Mouse (Mus musculus) embryonic stem cell, embryonic (primary cell): ENCODE data around the gene Lbp.

Experiments
- CTCF ChIA-PET, 4 experiments: fragments of 300-600 bp in 2 of 4; fragments of 350-600 bp in 2 of 4; sonication (Branson Sonifier 250); formaldehyde crosslinking; loops; one replicate each; lab custom pipeline; 2022; ENCODE audit warnings: inconsistent platforms in 2 of 4; lab: Charles Lee
- POLR2A ChIA-PET, 4 experiments: fragments of 300-600 bp in 2 of 4; fragments of 350-600 bp in 2 of 4; sonication (Branson Sonifier 250); formaldehyde crosslinking; loops; one replicate each; lab custom pipeline; 2022; ENCODE audit warnings: antibody characterized with exemption in 4 of 4, inconsistent platforms in 1 of 4; lab: Charles Lee

Lbp gene

DNA sequence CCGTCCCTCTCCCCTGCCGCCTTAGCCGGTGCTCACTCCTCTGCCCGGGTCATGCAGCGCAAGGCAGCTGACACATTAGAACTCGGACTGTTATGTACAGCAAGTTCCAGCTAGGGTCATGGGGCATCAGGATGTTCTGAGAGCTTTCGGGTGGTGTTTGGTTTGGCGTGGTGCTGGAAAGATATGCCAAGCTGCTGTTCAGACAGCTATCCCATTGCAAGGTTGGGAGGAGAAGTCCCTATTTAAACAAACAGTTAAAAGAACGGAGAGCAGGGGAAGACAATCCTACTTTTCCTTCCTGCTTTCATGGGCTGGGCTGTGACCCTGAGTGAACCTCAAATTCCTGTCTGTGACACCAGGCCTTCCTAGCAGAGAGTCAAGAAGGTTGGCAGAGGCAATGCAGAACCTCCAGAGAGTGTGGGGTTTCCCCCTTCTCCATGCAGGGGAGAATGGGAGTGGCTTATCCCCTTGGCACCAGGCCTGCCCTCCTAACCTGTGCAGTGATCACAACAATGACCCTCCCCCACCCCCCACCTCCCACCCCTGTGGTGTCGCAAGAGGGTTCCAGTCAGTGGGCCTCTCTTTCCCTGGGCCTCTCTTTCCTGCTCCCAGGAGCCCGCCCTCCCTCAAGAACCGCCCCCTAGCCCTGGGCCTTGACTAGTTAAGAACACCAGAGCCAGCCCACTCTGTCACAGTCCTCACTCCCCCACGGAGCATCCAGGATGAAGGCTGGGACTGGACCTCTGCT lies at the start of gene Lbp:
Gene Lbp, plus strand, starts transcription at position 546 of the 748 bp plus-strand sequence.
- ChIA-PET POLR2A (interaction anchor here in 3 of 4 experiments (0.6 to 1.0 kb wide), 3 partner anchors 10 to 143 kb away, joined by 3 to 4 read pairs (median 3); no protein-coding TSS in a partner anchor), CTCF (interaction anchor here (0.7 to 4.9 kb wide), 6 partner anchors 9 to 1770 kb away, joined by 3 to 39 read pairs (median 4); no protein-coding TSS in a partner anchor)

DNA sequence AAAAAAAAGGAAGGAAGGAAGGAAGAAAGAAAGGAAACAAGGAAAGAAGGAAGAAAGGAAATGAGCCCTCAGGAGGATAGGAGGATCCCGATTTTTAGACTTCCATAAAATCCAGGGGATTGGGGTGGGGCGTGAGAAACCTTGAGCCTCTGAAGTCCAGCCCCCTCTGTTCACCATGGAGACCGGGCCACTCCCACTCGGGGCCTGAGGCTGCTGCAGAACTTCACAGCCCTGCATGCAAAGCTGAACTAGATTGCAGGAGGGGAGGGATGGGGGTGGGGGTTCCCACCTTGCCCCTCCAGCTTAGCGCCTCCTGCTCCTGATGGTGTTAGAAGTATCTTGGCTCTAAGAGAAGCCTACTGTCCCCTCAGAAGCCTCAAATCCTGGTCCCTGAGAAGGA lies 49.4 kb upstream of the Lbp start:
- CTCF ChIA-PET = interaction anchor here in 3 of 4 experiments (0.7 to 1.6 kb wide), 5 partner anchors 28 to 183 kb away, joined by 3 to 4 read pairs (median 4); no protein-coding TSS in a partner anchor
- POLR2A ChIA-PET = interaction anchor here in 1 of 4 experiments (0.6 kb wide), 1 partner anchor 320 kb away, joined by 3 read pairs; no protein-coding TSS in a partner anchor

GRCm38 (mm10) chr2:158258005-158258418 lies 48.3 kb upstream of the Lbp start, which contains the start of gene Bpi:
Bpi (plus strand) TSS chr2:158258094.
- POLR2A ChIA-PET = no interaction called here
- CTCF ChIA-PET = interaction anchor here in 3 of 4 experiments (0.7 to 3.2 kb wide), 5 partner anchors 27 to 90 kb away, joined by 3 to 19 read pairs (median 5); no protein-coding TSS in a partner anchor

DNA sequence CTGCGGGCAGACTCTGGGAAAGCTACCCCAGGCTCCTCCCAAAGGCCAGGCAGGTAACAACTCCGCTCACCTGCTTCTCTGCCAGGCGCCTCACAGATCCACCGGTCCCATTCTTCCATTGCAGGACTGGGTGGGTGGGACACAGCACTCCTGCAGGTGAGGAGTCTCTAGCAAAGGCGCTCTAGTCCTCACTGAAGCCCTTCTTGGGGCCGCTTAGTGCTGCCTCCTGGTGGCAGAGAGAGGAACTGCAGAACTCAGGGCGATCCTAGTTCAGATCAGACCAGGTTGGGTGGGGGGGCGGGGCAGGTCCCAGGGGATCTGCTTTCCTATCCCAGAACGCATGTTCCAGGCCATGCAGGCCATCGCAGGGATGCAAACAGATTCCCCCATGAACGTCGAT lies 47.5 kb upstream of the Lbp start:
- CTCF ChIA-PET = interaction anchor here (0.6 to 3.2 kb wide), 44 partner anchors 12 to 1158 kb away, joined by 3 to 19 read pairs (median 4); partner anchors contain the start of gene D630003M21Rik (in 1 of the 4)
- POLR2A ChIA-PET = interaction anchor here in 2 of 4 experiments (0.6 to 1.9 kb wide), 7 partner anchors 11 to 406 kb away, joined by 3 to 5 read pairs (median 4); partner anchors contain the start of genes Rprd1b (in 1 of the 2) and Tti1 (in 1 of the 2)

GRCm38 (mm10) chr2:158259498-158259897 lies 46.8 kb upstream of the Lbp start:
- POLR2A ChIA-PET = interaction anchor here in 2 of 4 experiments (0.6 to 1.9 kb wide), 9 partner anchors 10 to 407 kb away, joined by 3 to 5 read pairs (median 3); partner anchors contain the start of genes Rprd1b (in 1 of the 2) and Tti1 (in 1 of the 2)
- CTCF ChIA-PET = interaction anchor here (0.6 to 3.2 kb wide), 39 partner anchors 13 to 815 kb away, joined by 3 to 19 read pairs (median 4); partner anchors contain the start of gene D630003M21Rik (in 1 of the 4)

DNA sequence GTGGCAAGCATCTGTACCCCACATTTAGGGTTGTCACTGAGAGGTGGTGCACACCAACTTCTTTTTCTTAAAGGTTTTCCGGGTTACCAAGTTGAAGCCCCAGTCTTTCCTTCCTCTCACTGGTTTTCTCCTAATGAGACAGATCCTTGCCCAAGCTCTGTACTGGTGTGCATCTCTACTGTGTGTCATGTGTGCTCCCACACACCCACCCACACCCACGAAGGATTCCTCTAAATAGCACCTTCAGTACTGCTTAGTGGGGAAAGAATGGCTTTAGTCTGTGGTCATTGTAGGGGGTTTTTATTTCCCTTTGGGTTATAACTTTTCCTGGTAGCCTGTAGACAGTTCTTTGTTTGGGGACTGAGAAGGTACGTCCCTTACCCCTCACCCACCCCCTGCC lies 41.4 kb upstream of the Lbp start:
- ChIA-PET CTCF (no interaction called here), POLR2A (interaction anchor here in 1 of 4 experiments (0.6 kb wide), 2 partner anchors 87 to 105 kb away, joined by 3 to 4 read pairs; no protein-coding TSS in a partner anchor)

DNA sequence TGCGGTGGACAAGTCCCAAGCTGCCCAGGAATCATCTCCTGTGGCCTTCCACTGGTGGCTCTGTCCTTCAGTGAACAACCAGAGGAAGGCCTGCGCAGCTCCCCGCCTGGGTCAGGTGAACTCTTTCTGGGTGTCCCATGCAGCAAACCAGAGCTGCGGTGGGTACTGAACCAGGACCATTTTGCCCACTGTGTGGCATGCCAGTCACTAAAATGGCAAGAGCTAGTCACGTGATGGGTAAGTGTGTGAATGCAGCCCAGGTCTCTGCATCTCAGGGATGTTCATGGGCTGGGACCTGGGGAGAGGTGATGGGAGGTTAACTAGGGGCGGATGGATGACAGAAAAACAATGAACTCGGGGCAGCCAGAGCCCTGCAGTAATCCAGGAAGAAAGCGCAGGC lies 36.3 kb upstream of the Lbp start:
- ChIA-PET CTCF (interaction anchor here in 1 of 4 experiments (1.1 kb wide), 1 partner anchor 70 kb away, joined by 3 read pairs; no protein-coding TSS in a partner anchor), POLR2A (interaction anchor here in 1 of 4 experiments (0.6 kb wide), 1 partner anchor 11 kb away, joined by 3 read pairs; no protein-coding TSS in a partner anchor)

GRCm38 (mm10) chr2:158273646-158274045 lies 32.6 kb upstream of the Lbp start:
- POLR2A ChIA-PET = interaction anchor here in 1 of 4 experiments (0.6 to 0.7 kb wide), 2 partner anchors 54 to 306 kb away, joined by 3 read pairs; no protein-coding TSS in a partner anchor
- CTCF ChIA-PET = interaction anchor here in 3 of 4 experiments (0.6 to 2.3 kb wide), 4 partner anchors 11 to 107 kb away, joined by 4 to 10 read pairs (median 6); no protein-coding TSS in a partner anchor

- ChIA-PET POLR2A (no interaction called here), CTCF (interaction anchor here (0.6 to 2.3 kb wide), 5 partner anchors 10 to 1468 kb away, joined by 3 to 10 read pairs (median 4); no protein-coding TSS in a partner anchor)
Observed at GRCm38 (mm10) chr2:158275349-158275748, 30.9 kb upstream of the Lbp start.

DNA sequence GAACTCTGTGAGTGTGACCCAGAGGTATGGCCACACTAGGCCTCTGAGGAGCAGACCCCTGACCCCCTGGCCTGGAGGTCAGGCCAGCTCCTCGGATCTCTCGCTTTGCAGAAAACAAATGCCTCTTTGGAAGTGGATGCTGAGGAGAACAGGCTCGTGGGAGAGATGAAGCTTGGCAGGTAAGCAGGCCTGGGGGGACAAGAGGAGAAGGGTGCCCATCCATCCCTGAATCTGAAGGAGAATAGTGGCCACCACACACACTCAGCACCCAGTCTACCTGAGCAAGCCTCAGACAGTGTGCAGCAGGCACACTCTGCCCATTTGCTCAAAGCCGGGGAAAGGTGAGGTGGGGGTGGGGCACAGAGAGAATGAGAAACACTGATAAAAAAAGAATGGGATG lies 30.5 kb upstream of the Lbp start:
- CTCF ChIA-PET = interaction anchor here in 3 of 4 experiments (0.6 to 2.3 kb wide), 4 partner anchors 9 to 1468 kb away, joined by 3 to 10 read pairs (median 4); no protein-coding TSS in a partner anchor
- POLR2A ChIA-PET = no interaction called here

- POLR2A ChIA-PET = interaction anchor here in 1 of 4 experiments (0.7 kb wide), 1 partner anchor 46 kb away, joined by 7 read pairs; no protein-coding TSS in a partner anchor
- CTCF ChIA-PET = no interaction called here
Observed at GRCm38 (mm10) chr2:158276451-158276850, 29.8 kb upstream of the Lbp start.

DNA sequence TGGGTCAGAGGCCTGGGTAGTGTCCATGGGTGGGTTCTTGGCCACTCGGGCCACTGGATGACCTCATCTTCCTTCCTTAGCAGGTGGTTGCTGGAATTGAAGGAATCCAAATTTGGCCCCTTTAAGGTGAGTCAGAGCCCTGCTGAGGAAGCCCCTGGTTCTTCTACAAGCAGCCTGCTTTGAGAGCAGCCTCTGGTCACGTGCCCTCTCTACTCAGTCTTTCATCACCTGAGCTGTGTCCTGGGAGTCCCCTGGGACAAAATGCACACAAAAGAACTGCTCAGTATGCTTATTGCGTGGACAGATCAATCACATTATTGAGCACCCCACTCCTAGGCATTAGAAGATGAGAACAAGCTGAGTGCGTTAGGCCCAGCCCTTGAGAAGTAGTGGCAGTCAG lies 29.4 kb upstream of the Lbp start:
- CTCF ChIA-PET = no interaction called here
- POLR2A ChIA-PET = interaction anchor here in 1 of 4 experiments (0.7 kb wide), 1 partner anchor 46 kb away, joined by 7 read pairs; no protein-coding TSS in a partner anchor

DNA sequence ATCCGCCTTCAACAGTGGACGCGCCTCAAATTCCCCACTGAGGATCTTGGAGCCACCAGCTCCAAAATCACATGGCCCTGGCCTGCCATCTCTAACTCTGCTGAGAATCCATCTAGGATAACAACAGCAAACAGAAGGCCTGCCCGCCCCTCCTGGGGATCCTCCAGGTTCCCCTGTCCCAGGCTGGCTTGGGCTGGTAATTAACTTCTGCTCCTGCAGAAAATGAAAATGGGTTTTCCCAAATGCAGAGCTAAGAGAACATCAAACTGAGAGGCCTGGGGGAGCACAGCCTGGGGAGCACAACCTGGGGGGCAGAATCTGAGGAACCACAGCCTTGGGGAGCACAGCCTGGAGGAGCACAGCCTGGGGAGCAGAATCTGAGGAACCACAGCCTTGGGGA lies 26.6 kb upstream of the Lbp start:
- CTCF ChIA-PET = interaction anchor here in 3 of 4 experiments (0.8 to 1.0 kb wide), 3 partner anchors 36 to 373 kb away, joined by 3 to 4 read pairs (median 3); no protein-coding TSS in a partner anchor

DNA sequence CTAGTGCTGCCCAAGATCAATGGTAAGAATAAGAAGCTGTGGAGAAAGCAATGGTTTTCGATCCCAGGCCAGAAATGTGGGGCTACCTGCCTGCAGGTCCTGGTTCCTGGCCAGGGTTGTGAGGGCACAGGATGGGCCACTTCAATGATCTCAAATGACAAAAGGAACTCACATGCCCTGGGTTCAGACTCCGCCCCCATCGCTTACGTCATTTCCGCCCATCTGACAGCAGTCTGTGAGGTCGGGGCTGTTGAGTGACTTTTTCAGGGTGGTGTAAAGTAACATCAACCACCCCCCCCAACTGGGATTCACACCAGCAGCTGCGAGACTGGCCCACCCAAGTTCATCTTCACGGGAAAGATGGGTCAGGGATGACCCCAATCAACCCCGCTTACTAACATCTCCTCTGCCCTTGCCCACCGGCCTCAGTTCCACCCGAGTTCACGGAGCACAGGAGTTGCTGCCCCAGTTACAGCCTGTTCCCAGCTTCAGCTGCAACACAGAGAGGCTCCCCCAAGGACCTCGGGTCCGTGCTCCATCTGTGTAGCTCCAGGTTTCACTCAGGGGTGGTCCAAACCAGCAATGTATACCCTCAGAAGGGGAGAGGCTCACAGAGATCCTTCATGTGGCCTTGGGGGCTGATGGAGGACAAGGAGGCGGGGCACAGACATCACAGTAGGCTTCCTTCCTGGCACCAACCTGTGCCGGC lies 24.6 kb upstream of the Lbp start:
- ChIA-PET POLR2A (interaction anchor here in 1 of 4 experiments (0.9 to 1.2 kb wide), 3 partner anchors 13 to 35 kb away, joined by 3 to 4 read pairs (median 3); no protein-coding TSS in a partner anchor), CTCF (no interaction called here)

More for the DNA sequence above, 26.6 kb upstream of the Lbp start:
- POLR2A ChIA-PET = no interaction called here

DNA sequence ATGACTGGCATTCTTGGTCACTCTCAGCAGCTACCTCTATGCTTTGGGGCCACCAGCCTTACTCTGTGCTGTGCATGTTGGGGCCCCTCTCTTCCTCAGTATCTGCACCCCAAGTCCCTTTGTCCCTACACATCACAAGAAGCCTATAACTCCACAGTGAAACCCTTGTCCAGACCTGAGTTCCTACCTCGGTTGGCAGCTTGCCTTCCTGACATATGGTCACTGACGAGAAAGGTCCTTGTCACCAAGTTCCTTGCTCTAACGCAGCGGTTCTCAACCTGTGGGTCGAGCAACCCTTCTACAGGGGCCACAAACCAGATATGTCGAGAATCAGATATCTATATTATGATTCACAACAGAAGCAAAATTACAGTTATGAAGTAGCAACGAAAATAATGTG lies 23.2 kb upstream of the Lbp start:
- POLR2A ChIA-PET = no interaction called here
- CTCF ChIA-PET = interaction anchor here in 3 of 4 experiments (0.7 to 3.1 kb wide), 5 partner anchors 16 to 1632 kb away, joined by 3 to 47 read pairs (median 12); no protein-coding TSS in a partner anchor

GRCm38 (mm10) chr2:158283771-158284170 lies 22.5 kb upstream of the Lbp start:
- CTCF ChIA-PET = interaction anchor here in 3 of 4 experiments (0.7 to 3.1 kb wide), 16 partner anchors 10 to 1633 kb away, joined by 3 to 47 read pairs (median 7); no protein-coding TSS in a partner anchor
- POLR2A ChIA-PET = interaction anchor here in 2 of 4 experiments (0.6 to 1.8 kb wide), 6 partner anchors 10 to 129 kb away, joined by 4 to 5 read pairs (median 4); no protein-coding TSS in a partner anchor

- CTCF ChIA-PET = interaction anchor here (0.5 to 3.1 kb wide), 61 partner anchors 9 to 1087 kb away, joined by 3 to 47 read pairs (median 4); partner anchors contain the start of genes Bpi (in 1 of the 4) and Snhg11 (in 1 of the 4)
- POLR2A ChIA-PET = interaction anchor here in 3 of 4 experiments (0.6 to 1.8 kb wide), 11 partner anchors 9 to 256 kb away, joined by 3 to 6 read pairs (median 4); partner anchors contain the start of gene Rprd1b (in 1 of the 3)
Observed at GRCm38 (mm10) chr2:158284571-158284970, 21.7 kb upstream of the Lbp start.
